Mouse (Mus musculus) layer of hippocampus, adult 18-20 months (tissue): ENCODE results near the gene Mboat2. TPM values are rescaled to one million over a fixed set of nuclear protein-coding genes. Genes with fewer than 3 reads are reported as not detected.
A peak's percentile ranks its signal among the peaks of the same experiment; 100 is the strongest.

Experiments
- DNase-seq, 2 experiments: peaks; one replicate each; pipeline ENCODE4 v3.0.0; 2022; ENCODE audit warnings: low spot score in 2 of 2
- total RNA-seq, 2 experiments: library from RNA; stranded (reverse); gene quantifications; 2 replicates each; pipeline ENCODE4 v1.2.3; 2021

Mboat2 gene
- total RNA-seq, 2 experiments from 2014 or later = 83.9 to 88.1 TPM

- no peak for DNase-seq
Observed at GRCm38 (mm10) chr12:25009957-25010356, 179.3 kb downstream of the Mboat2 start.

GRCm38 (mm10) chr12:25010416-25010815, 179.7 kb downstream of the Mboat2 start:
- DNase-seq = no peak

- no peak for DNase-seq
Observed at GRCm38 (mm10) chr12:25011733-25012367, 181.2 kb downstream of the Mboat2 start.

DNA sequence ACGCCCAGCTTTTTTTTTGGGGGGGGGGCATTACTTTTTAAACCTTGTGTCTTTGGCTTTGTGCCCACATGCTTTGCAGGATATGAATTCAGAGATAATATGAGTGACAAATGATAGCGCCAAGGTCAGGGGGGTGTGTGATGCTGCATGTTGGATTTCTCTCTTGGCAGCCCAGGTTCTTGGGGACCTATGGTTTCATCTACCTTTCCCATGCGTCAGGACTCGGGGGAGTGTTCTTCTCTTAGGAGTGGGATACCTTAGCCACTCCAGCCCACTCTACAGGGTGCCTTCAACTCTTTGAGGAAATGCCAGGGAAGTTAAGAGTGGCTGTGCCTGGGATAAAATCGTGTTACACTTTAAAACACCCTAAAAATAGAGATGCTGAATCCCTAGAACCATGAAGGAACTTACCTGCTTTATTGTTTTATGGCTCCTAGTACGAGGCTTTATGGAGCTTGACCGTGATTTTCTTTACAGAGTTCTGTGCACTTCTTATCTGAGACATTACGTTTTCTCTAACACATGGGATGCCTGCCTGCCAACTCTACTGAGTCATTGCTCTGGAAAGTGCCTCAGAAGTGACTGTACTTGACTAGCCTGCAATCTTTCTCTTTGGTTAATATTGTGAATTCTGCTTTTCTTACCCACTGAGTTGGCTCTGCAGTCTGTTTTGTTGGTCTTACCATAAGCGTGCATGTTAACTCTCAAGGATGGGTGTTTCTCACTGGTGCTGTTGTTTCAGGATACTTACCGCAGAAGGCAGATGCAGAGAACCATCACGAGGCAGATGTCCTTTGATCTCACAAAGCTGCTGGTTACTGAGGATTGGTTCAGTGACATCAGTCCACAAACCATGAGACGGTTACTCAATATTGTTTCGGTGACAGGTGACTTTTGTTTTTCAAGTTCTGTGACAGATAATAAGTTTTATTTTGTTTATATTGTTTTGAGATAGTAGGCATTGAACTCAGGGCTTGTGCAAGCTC, 182.2 kb downstream of the Mboat2 start:
- peak; percentile 46 to 66 for DNase-seq

Other genes starting within 250 kb of the Mboat2 start
- gene Klf11, start 179.6 kb upstream of the Mboat2 start, total RNA-seq = 1 to 10 TPM; 2.9 to 4.6 TPM
- gene Cys1, start 149.1 kb upstream of the Mboat2 start, total RNA-seq = 10 to 100 TPM; 30.2 to 35.4 TPM
- 1 to 10 TPM in 1 of 2 experiments, under 1 TPM in 1; 0.71 to 1.5 TPM for gene Rrm2, start 122.6 kb upstream of the Mboat2 start, total RNA-seq
- gene Kidins220, start 144.0 kb downstream of the Mboat2 start, total RNA-seq = 100 to 1,000 TPM; 347 to 351 TPM